Mouse (Mus musculus): ENCODE data around the gene Usp10. TPM values are rescaled to one million over a fixed set of nuclear protein-coding genes. Genes with fewer than 3 reads are reported as not detected.

Gene Usp10
- total and polyA plus RNA-seq, 3 experiments = 80.0 to 161 (median 152) TPM

DNA sequence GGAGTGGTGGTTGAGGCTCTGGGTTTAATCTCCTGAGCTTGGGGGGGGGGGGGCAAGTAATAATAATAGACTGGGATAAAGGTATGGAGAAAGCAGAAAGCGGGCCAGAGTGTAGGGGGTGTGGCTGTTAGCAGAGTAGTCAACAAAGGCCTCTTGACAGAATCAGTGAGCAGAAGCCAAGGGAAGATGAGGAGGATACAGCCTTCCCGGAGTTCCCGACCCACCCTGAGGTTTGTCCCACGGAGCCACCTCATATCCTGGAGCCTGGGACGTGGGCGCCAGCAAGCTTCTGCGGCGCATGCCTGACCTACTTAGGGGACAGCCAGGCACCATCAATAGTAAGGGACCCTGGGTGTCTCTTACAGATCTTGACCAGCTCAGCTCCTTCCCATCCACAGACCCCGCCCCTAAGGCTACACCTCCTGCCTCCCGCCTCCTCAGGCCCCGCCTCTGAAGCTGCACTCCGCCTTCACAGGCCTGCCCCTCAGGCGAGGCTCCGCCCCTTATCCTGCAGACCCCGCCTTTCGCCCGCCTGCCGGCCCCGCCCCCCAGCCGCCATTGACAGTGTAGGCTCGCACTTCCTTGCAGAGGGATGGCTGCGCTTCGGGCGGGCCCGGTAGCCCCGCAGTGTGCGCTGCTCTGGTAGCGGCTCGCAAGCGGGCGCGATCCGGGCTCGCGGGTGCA, 48.3 kb upstream of the Usp10 start, which contains the start of gene Klhl36:
TSS of gene Klhl36 (plus strand) at position 561 of the 684 bp plus-strand sequence.
- no peak for TF ChIP-seq EP300 (IDR thresholded peaks at IDR 0.05; ENCODE audit: low read length)
- peak; percentile 72 for TF ChIP-seq ELF1 (IDR thresholded peaks at IDR 0.05; ENCODE audit: low read depth, low read length)
- no peak for TF ChIP-seq PAX5 (IDR thresholded peaks at IDR 0.05; ENCODE audit: low read length)
- peak; percentile 45; the same call in 1 of the 2 replicates for TF ChIP-seq ZMIZ1 (IDR thresholded peaks at IDR 0.05; ENCODE audit: low read depth, low read length)
- TF ChIP-seq NELFE (IDR thresholded peaks at IDR 0.05; ENCODE audit: low read depth, low read length) = peak; percentile 81
- TF ChIP-seq TCF12 (IDR thresholded peaks at IDR 0.05; ENCODE audit: low read depth, low read length) = peak; percentile 68; the same call in 1 of the 2 replicates
- no peak for TF ChIP-seq CHD2 (IDR thresholded peaks at IDR 0.05; ENCODE audit: low read length)
- TF ChIP-seq POLR2A (IDR thresholded peaks at IDR 0.05; ENCODE audit: low read depth, low read length) = peak; percentile 73; the same call in 1 of the 2 replicates
- peak; percentile 71; the same call in 1 of the 2 replicates for TF ChIP-seq MAZ (IDR thresholded peaks at IDR 0.05; ENCODE audit: low read depth, low read length)
- peak; percentile 58; the same call in 1 of the 2 replicates for TF ChIP-seq UBTF (IDR thresholded peaks at IDR 0.05; ENCODE audit: low read depth, low read length)
- H3K27me3 ChIP-seq (replicated peaks) = peaks cover 23% of the 10 kb centered on the region
- peaks cover 20% of the 10 kb centered on the region for H3K9me3 ChIP-seq (replicated peaks; ENCODE audit: low read length)
- peak within 1 kb of the TSS; percentile 67 for H3K9ac ChIP-seq (ENCODE audit: insufficient read depth, low read depth)
- no peaks in the 10 kb centered on the region for H3K79me2 ChIP-seq (replicated peaks; ENCODE audit: control insufficient read depth, extremely low read depth, insufficient read depth, poor library complexity, severe bottlenecking)
- dilution Hi-C loops (cut with MboI; ENCODE audit: extremely low pct_ligation_motif_present, extremely low pct_unique_long_range_greater_than_20kb, low sequenced_read_pairs) (no loop called here), in situ Hi-C loops (cut with MboI; ENCODE audit: low pct_ligation_motif_present, low pct_unique_long_range_greater_than_20kb, low sequenced_read_pairs) (no loop called here)
- peak within 1 kb of the TSS; percentile 54 to 84 (median 71) for H3K4me3 ChIP-seq (replicated peaks in 1 of 3; ENCODE audit: low read depth in 2 of 3, low read length in 2 of 3, poor library complexity in 1 of 3)
- H3K27ac ChIP-seq (ENCODE audit: insufficient read depth, low read depth) = no peak within 1 kb of the TSS
- H3K36me3 ChIP-seq (replicated peaks in 1 of 2; ENCODE audit: control insufficient read depth in 1 of 2, insufficient read depth in 1 of 2, low read length in 1 of 2) = peaks cover 0 to 5% of the 10 kb centered on the region in 2 experiments
- H3K4me2 ChIP-seq (ENCODE audit: insufficient read depth, low read depth, poor library complexity, severe bottlenecking) = peak within 1 kb of the TSS; percentile 63
- peak; percentile 91 for DNase-seq (ENCODE audit: extremely low read depth)
- peaks cover 0 to 14% of the 10 kb centered on the region in 2 experiments; a peak in 2 of 4 replicates for H3K4me1 ChIP-seq (ENCODE audit: control insufficient read depth in 1 of 2, insufficient read depth in 2 of 2)

- Histone ChIP-seq H3K9ac (ENCODE audit: insufficient read depth, low read depth) (peak overlapping the region; percentile 67), H3K9me3 (replicated peaks; ENCODE audit: low read length) (peaks cover 17% of the 10 kb centered on the region), H3K4me2 (ENCODE audit: insufficient read depth, low read depth, poor library complexity, severe bottlenecking) (peak overlapping the region; percentile 55), H3K4me3 (replicated peaks in 1 of 3; ENCODE audit: low read depth in 2 of 3, low read length in 2 of 3, poor library complexity in 1 of 3) (peak overlapping the region; percentile 54 to 84 (median 71)), H3K4me1 (ENCODE audit: control insufficient read depth in 1 of 2, insufficient read depth in 2 of 2) (peaks cover 0 to 14% of the 10 kb centered on the region in 2 experiments; a peak in 2 of 4 replicates), H3K27me3 (replicated peaks) (peaks cover 23% of the 10 kb centered on the region), H3K36me3 (replicated peaks in 1 of 2; ENCODE audit: control insufficient read depth in 1 of 2, insufficient read depth in 1 of 2, low read length in 1 of 2) (peaks cover 0 to 5% of the 10 kb centered on the region in 2 experiments), H3K27ac (ENCODE audit: insufficient read depth, low read depth) (no peak overlapping the region), H3K79me2 (replicated peaks; ENCODE audit: control insufficient read depth, extremely low read depth, insufficient read depth, poor library complexity, severe bottlenecking) (no peaks in the 10 kb centered on the region)
- in situ Hi-C loops (cut with MboI; ENCODE audit: low pct_ligation_motif_present, low pct_unique_long_range_greater_than_20kb, low sequenced_read_pairs) (no loop called here), dilution Hi-C loops (cut with MboI; ENCODE audit: extremely low pct_ligation_motif_present, extremely low pct_unique_long_range_greater_than_20kb, low sequenced_read_pairs) (no loop called here)
- TF ChIP-seq MAZ (IDR thresholded peaks at IDR 0.05; ENCODE audit: low read depth, low read length) (peak; percentile 6; the same call in 1 of the 2 replicates), POLR2AphosphoS2 (IDR thresholded peaks at IDR 0.05; ENCODE audit: low read depth, low read length) (no peak), NRF1 (IDR thresholded peaks at IDR 0.05; ENCODE audit: low read depth, low read length) (no peak; the same call in 1 of the 2 replicates), CHD1 (IDR thresholded peaks at IDR 0.05; ENCODE audit: low read depth, low read length) (no peak)
- no peak for DNase-seq (ENCODE audit: extremely low read depth)
These were observed 47.8 kb upstream of the Usp10 start for GRCm38 (mm10) chr8:119862390-119862734.

All from CH12.LX (cell line).